Mouse (Mus musculus) liver, adult 2 months (tissue): ENCODE results near the gene Krt24.

Experiments
- CTCF ChIP-seq: fragments of 200-500 bp; IDR thresholded peaks from 2 replicates; pipeline ENCODE4 v1.5.1; 2011; ENCODE audit warnings: low read depth, low read length, control low read depth
- POLR2A ChIP-seq: fragments of 200-500 bp; IDR thresholded peaks from 2 replicates; pipeline ENCODE4 v1.6.1; 2011; ENCODE audit warnings: low read length, control low read depth; ENCODE audit not compliant: insufficient read depth; ENCODE audit errors: extremely low read depth

GRCm38 (mm10) chr11:99242056-99242455 is 43.0 kb downstream of the Krt24 start:
- no peak for TF ChIP-seq CTCF
- TF ChIP-seq POLR2A, result no peak
